Mouse (Mus musculus): ENCODE measurements at regions not wholly inside any gene's neighbourhood (a gene's known extent, or its start where the extent isn't known, plus 50 kb on each side); places are given as distances from the start of the nearest gene placed in this dataset.

DNA sequence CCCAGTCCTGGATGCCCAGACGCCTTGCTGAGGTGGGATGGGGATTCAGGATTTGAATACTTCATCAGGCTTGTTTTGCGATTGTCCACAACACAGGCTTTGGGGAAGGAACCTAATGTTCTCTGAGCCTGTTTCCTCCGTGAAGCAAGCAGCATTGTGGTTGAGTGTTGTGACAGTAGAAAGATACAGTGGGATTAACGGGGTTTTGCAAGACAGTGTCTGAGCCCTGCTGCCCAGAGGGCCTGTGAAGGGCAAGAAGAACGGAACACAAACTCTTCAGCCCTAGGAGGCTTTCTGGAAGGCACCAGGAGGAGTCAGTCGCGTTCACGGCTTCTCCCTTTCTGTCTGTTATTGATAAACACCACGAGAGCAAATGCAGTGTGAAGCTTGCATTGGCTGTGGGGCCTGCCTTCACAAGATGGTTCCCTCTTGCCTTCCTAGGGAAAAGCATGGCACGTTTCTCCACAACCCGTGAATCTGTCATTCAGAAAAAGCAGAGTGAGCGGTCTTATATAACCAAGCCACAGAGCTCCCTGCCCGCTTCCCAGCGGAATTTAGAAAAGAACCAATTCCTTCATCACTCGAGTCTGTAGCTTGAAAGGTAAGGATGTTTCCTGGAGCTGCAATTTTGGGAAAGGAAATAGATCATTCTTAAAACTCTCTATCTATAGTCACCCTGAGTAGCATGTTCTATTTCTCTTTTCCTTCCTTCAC lies 273.4 kb downstream of the Etnk1 start:
- no peaks in the 10 kb centered on the region for H3K4me1 ChIP-seq (ENCODE audit: control insufficient read depth in 1 of 2, insufficient read depth in 2 of 2)
- TF ChIP-seq USF2 (conservative IDR thresholded peaks at IDR 0.05; ENCODE audit: low read depth, low read length) = no peak
- TF ChIP-seq TCF12 (IDR thresholded peaks at IDR 0.05; ENCODE audit: low read depth, low read length) = no peak
- no peak for TF ChIP-seq ETS1 (conservative IDR thresholded peaks at IDR 0.05; ENCODE audit: low read depth, low read length)
- no peak for TF ChIP-seq RAD21 (IDR thresholded peaks at IDR 0.05; ENCODE audit: low read depth, low read length)
- no peak for TF ChIP-seq TBP (conservative IDR thresholded peaks at IDR 0.05; ENCODE audit: low read depth, low read length)
- no peak for TF ChIP-seq POLR2A (IDR thresholded peaks at IDR 0.05; ENCODE audit: low read depth, low read length)
- TF ChIP-seq MXI1 (IDR thresholded peaks at IDR 0.05; ENCODE audit: low read depth, low read length) = no peak
- TF ChIP-seq NRF1 (IDR thresholded peaks at IDR 0.05; ENCODE audit: low read depth, low read length) = no peak
- no peak for TF ChIP-seq RCOR1 (conservative IDR thresholded peaks at IDR 0.05; ENCODE audit: low read depth, low read length)
- no peak overlapping the region for H3K9ac ChIP-seq (ENCODE audit: insufficient read depth, low read depth)
- dilution Hi-C loops (cut with MboI; ENCODE audit: extremely low pct_ligation_motif_present, extremely low pct_unique_long_range_greater_than_20kb, low sequenced_read_pairs) (no loop called here), in situ Hi-C loops (cut with MboI; ENCODE audit: low pct_ligation_motif_present, low pct_unique_long_range_greater_than_20kb, low sequenced_read_pairs) (no loop called here)
- no peak overlapping the region for H3K4me3 ChIP-seq (replicated peaks in 1 of 3; ENCODE audit: low read depth in 2 of 3, low read length in 2 of 3, poor library complexity in 1 of 3)
- H3K9me3 ChIP-seq (replicated peaks; ENCODE audit: low read length) = no peaks in the 10 kb centered on the region
- H3K79me2 ChIP-seq (replicated peaks; ENCODE audit: control insufficient read depth, extremely low read depth, insufficient read depth, poor library complexity, severe bottlenecking) = no peaks in the 10 kb centered on the region
- no peak overlapping the region for H3K27ac ChIP-seq (ENCODE audit: insufficient read depth, low read depth)
- no peak for DNase-seq (ENCODE audit: extremely low read depth)
- no peak overlapping the region for H3K4me2 ChIP-seq (ENCODE audit: insufficient read depth, low read depth, poor library complexity, severe bottlenecking)
- H3K36me3 ChIP-seq (replicated peaks in 1 of 2; ENCODE audit: control insufficient read depth in 1 of 2, insufficient read depth in 1 of 2, low read length in 1 of 2) = no peaks in the 10 kb centered on the region
- H3K27me3 ChIP-seq (replicated peaks) = no peaks in the 10 kb centered on the region

DNA sequence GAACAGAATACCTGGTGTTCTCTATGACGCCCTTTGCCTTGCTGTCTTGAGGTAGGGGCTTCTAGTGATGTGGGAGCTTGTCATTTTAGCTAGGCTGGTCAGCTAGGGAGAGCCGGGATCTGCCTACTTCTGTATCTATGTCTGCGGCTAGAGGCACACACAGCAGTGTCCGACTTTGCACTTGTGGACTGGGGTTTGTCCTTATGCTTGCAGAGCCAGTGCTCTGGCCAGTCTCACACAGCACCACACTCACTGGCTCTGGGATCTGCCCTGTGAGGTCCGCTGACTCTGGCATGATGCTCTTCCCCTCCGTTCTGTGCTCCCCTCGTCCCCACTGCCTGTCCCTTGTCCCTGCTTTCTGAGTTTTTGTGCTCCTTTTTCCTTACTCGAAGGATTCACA lies 275.3 kb downstream of the Etnk1 start:
- Histone ChIP-seq H3K9ac (ENCODE audit: insufficient read depth, low read depth) (no peak overlapping the region), H3K27me3 (replicated peaks) (no peaks in the 10 kb centered on the region), H3K9me3 (replicated peaks; ENCODE audit: low read length) (no peaks in the 10 kb centered on the region), H3K4me1 (ENCODE audit: control insufficient read depth in 1 of 2, insufficient read depth in 2 of 2) (no peaks in the 10 kb centered on the region), H3K79me2 (replicated peaks; ENCODE audit: control insufficient read depth, extremely low read depth, insufficient read depth, poor library complexity, severe bottlenecking) (no peaks in the 10 kb centered on the region), H3K4me2 (ENCODE audit: insufficient read depth, low read depth, poor library complexity, severe bottlenecking) (no peak overlapping the region), H3K36me3 (replicated peaks in 1 of 2; ENCODE audit: control insufficient read depth in 1 of 2, insufficient read depth in 1 of 2, low read length in 1 of 2) (no peaks in the 10 kb centered on the region), H3K27ac (ENCODE audit: insufficient read depth, low read depth) (no peak overlapping the region), H3K4me3 (replicated peaks in 1 of 3; ENCODE audit: low read depth in 2 of 3, low read length in 2 of 3, poor library complexity in 1 of 3) (no peak overlapping the region)
- DNase-seq (ENCODE audit: extremely low read depth) = no peak
- dilution Hi-C loops (cut with MboI; ENCODE audit: extremely low pct_ligation_motif_present, extremely low pct_unique_long_range_greater_than_20kb, low sequenced_read_pairs) = no loop called here
- no peak for TF ChIP-seq KAT2A (IDR thresholded peaks at IDR 0.05; ENCODE audit: insufficient replicate concordance, low read length)
- no peak for TF ChIP-seq SMC3 (IDR thresholded peaks at IDR 0.05; ENCODE audit: low read depth, low read length)
- no peak for TF ChIP-seq JUN (IDR thresholded peaks at IDR 0.05; ENCODE audit: insufficient read depth, low read depth, low read length)
- TF ChIP-seq MYC (IDR thresholded peaks at IDR 0.05; ENCODE audit: low read depth, low read length) = no peak
- TF ChIP-seq UBTF (IDR thresholded peaks at IDR 0.05; ENCODE audit: low read depth, low read length) = no peak
- TF ChIP-seq ETS1 (conservative IDR thresholded peaks at IDR 0.05; ENCODE audit: low read depth, low read length) = no peak
- TF ChIP-seq ZKSCAN1 (IDR thresholded peaks at IDR 0.05; ENCODE audit: borderline replicate concordance, low read depth, low read length) = no peak
- no peak for TF ChIP-seq TBP (conservative IDR thresholded peaks at IDR 0.05; ENCODE audit: low read depth, low read length)
- no peak for TF ChIP-seq ZMIZ1 (IDR thresholded peaks at IDR 0.05; ENCODE audit: low read depth, low read length)
- TF ChIP-seq IRF4 (IDR thresholded peaks at IDR 0.05; ENCODE audit: low read depth, low read length) = no peak
- TF ChIP-seq RCOR1 (conservative IDR thresholded peaks at IDR 0.05; ENCODE audit: low read depth, low read length) = no peak
- TF ChIP-seq MXI1 (IDR thresholded peaks at IDR 0.05; ENCODE audit: low read depth, low read length) = no peak
- TF ChIP-seq RAD21 (IDR thresholded peaks at IDR 0.05; ENCODE audit: low read depth, low read length) = no peak
- no peak for TF ChIP-seq ZC3H11A (IDR thresholded peaks at IDR 0.05; ENCODE audit: low read depth, low read length)
- in situ Hi-C loops (cut with MboI; ENCODE audit: low pct_ligation_motif_present, low pct_unique_long_range_greater_than_20kb, low sequenced_read_pairs) = no loop called here

Measured in CH12.LX (cell line).